Mouse (Mus musculus) cerebellum, adult 11 months (tissue): ENCODE measurements around the gene Nr5a2.
"Not testable (repeated sequence)": the region's sequence is repeated elsewhere in the genome, so short reads cannot be mapped to it uniquely, and the experiment has no call there.

Experiments
- DNase-seq: peaks from one replicate; pipeline ENCODE4 v3.0.0; 2022

Nr5a2 gene

DNA sequence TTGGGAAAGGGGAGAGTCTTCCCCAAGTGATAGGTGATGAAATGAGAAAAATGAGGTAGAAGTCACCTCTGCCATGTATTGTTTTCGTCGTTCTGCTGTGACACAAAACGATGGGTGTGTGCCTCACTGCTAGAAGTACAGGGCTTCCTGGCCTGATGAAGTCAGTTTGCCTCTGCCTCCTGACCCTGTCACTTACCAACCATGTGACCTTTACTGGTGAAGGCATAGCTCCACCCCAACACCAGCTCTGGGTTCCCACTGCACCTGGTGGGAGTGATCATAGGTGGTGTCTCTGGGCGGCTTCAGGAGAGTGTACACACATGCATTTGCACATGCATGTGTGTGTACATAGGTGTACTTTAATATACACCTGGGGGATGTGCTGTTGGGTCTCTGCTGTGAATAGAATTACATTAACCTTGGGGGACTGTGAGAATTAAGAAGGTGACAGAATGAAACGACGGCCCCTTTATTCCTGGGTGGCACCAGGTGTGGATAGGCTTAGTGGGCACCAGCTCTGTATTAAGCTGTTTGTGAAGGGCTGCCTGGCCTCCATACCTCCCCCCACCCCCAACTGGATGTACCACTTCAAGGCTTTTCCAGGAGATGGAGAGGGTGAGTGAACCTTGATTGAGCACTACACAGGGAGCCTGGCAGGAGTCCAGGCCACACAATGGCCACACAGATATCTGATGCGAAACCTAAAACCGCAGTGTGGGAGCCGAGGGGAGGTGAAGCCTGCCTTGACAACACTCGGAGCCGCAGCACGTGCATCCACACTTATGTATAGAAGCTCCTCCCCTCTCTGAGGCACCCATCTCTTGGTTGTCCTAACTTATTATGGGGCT is 127.7 kb downstream of the Nr5a2 start:
- DNase-seq, result no peak

DNA sequence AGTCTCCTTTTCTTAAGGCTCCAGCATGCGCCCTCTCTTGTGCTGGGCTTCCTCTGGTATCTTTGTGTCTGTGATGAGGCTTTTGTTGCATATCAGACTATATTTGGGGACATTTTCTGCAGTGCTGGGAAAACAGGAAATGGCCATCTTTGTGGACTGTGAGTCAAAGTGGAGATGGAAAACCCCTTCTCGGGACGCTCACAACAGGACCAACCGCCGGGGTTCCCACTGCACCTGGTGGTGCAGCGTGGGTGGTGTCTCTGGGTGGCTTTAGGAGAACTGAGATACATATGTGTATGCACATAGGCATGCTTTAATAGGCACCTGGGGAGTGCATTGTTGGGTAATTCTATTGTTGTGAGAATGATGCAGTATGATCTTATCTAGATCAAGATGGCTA is 129.3 kb downstream of the Nr5a2 start:
- no peak for DNase-seq

DNA sequence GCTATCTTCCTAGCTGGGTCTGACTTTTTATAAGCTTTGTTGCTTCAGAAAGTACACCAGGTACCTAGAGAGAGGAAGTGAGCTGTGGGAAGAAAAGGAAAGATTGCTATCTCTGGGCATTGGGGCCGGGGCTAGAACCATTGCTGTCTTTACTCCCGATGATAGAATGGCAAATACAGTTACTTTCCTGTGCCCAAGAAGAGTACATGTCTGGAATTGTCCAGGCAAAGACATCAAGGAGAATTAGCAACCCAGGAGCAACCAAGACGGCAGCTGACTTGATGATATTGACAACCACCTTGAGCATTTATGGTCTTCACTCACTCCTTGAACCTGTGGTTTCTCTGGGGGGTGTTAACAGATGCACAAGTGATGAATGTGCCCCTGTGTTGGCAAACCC is 130.3 kb downstream of the Nr5a2 start:
- DNase-seq, result no peak

DNA sequence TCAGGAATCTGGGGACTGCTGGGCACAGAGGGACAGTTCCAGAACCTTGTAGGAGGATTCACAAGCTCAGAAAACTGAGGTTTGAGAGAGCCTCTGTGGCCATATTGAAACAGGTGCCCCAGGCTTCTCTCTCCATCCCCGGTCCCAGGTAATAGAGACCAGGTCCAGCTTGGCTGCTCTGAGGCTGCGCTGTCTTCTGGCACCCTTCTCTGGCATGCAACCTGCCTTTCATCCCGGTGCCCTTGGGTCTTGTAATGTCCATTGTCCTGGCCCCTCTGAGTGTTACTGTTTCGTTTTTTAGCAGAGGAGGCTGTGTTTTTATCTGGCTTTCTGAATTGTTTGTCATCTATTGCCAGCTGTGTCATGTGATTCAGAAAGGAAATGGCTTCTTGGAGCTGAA is 136.4 kb downstream of the Nr5a2 start:
- no peak for DNase-seq

DNA sequence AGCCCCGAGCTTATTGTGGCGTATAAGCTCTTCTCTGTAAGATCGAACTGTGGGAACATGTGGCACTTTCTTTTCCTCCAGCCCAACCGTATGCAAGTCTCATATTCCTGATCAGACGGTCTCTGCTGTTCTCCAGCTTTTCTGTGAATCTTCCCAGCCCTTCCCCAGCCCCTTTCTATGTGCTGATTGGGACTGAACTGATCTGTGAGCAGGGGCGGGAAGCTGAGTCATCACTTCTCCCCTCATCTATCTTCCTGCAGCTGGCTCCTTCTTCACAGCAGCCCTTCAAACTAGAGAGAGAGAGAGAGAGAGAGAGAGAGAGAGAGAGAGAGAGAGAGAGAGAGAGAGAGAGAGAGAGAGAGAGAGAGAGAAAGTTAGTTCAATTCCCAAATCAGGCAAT is 159.6 kb downstream of the Nr5a2 start:
- DNase-seq, result no peak

DNA sequence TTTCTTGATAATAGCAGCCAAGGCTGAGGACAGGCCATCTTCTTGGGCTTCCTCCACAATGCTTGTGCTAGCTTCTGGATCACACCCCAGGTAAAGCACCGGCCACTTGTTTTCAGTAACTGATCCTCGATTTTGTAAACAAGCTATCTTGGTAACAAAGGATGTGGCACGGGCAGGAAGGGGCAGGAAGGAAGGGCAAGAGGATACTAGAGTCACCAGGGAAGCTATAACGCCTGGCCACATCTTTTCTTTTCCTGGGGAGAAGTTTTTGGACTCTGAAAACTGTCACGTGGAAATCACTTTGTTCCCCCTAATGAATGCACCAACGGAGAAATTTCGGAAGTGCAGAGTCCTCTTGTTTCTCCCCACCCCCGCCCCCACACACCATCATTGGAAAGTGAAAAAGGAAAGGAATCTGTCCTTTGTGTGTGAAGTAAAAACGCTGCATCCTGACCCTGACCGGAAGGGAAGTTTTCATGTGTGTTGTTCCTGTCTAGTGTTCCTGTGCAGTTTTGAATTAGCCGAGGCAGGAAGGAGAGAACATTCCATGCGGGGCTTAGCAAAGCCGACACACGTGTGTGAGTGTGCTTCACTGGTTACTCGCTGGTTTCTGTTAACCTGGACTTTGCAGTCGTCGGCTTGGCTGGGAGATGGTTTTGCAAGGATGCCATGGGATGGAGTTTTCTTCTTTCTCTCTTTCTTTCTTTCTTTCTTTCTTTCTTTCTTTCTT is 163.7 kb downstream of the Nr5a2 start:
- no peak for DNase-seq

DNA sequence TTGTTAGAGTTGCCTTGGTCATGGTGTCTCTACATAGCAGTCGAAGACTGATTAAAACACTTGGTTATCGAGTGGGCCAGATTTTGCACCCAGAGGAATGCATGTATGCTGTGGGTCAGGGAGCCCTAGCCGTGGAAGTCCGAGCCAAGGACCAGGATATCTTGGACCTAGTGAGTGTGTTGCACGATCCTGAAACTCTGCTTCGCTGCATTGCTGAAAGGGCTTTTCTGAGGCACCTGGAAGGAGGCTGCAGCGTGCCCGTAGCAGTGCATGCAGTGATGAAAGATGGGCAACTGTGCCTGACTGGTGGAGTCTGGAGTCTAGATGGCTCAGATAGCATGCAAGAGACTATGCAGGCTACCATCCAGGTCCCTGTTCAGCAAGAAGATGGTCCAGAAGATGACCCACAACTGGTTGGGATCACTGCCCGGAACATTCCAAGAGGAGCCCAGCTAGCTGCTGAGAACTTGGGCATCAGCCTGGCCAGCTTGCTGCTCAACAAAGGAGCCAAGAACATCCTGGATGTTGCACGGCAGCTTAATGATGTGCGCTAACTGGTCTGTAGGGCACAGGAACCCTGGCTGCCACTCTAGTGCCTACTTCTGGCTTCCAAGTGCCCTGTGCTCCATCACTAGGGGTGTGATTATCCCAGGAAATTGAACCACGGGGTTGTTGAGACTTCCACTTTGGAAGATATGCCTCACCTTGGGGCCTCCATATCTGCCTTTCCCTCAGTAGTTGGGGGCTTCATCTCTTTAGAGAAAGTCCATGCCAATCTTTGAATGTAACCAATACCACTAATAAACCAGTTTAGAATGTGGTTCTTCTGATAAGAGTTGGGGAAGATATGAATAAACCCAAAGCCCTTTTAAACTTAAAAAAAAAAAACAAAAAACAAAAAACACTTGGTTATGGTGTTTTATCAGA is 167.0 kb downstream of the Nr5a2 start:
- not testable (repeated sequence) for DNase-seq
